Mouse (Mus musculus) heart, postnatal 0 days (tissue): ENCODE measurements around the gene Muc1.

Experiments used
- CTCF ChIP-seq: IDR thresholded peaks from 2 replicates; pipeline ENCODE4 v1.5.1; 2016; ENCODE audit warnings: antibody characterized with exemption, control low read depth, low read depth
- EP300 ChIP-seq: IDR thresholded peaks from 2 replicates; pipeline ENCODE4 v1.6.1; 2016; ENCODE audit warnings: antibody characterized with exemption, low read depth

DNA sequence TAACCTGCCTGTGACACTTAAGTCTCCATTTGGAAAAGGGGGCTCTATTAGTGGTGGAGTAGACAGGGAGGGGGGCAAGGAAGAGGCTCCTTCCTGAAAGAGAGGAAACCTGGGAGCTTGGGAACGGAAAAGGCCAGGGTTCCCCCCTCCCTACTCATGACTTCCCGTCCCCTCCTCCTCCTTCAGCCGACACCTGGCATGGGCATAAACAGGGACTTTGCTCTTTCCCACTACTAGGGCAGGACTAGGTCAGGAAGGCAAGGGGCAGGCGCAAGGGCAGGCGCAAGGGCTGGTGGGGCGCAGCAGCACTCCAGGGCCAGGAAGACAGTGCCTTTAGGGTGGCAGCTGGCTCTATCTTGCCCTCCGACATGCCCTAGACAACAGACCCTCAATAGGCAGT is 49.2 kb downstream of the Muc1 start:
- TF ChIP-seq CTCF (no peak), EP300 (peak; percentile 94)
